10 mouse cellular contexts compared by ENCODE assay signal in the genomic region with DNA sequence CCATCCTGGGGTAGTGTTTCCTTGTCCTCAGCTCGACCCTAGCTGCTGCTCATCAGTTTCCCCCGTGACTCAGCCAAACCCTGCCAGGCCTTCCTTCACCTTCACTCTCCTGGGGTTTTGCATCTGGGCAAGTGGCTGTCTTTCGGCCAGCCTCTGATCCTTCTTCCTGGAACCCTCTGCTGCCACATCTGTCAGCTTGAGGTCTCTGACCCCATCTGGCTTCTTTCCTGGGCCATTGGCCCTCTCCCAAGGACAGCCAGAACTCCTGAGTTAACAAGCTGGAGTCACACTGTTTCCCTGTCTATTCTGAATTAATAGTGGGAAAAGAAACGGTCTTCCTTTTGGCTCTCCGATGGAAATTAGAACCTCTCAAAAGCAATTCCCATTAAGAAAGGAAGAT.
A peak's percentile ranks its signal among the peaks of the same experiment; 100 is the strongest.
DNase-seq lines count a peak whose midpoint lies in the region; ATAC-seq and TF ChIP-seq lines count a peak whose summit lies in the region.
"Had no signal": no experiment of that assay in that cellular context is flagged by ENCODE, and none has a peak within 500 bp of the region (broad histone marks: within the 10 kb centered on the region; RNA-seq: fewer than 3 reads in every experiment).

No protein-coding gene starts in this region.

- H3K9me3 ChIP-seq in heart, embryonic 11.5 days (replicated peaks; ENCODE audit: control insufficient read depth, low read length), result no peaks in the 10 kb centered on the region
- no peaks in the 10 kb centered on the region for H3K9me3 ChIP-seq in lung, embryonic 14.5 days (ENCODE audit: low read depth, low read length)
- H3K9me3 ChIP-seq: embryonic facial prominence, embryonic 15.5 days; heart, embryonic 15.5 days had no signal

- TF ChIP-seq CTCF in lung, embryonic 14.5 days (IDR thresholded peaks at IDR 0.05; ENCODE audit: low read depth), result no peak

- no peak for ATAC-seq in heart, embryonic 11.5 days (replicated peaks; ENCODE audit: insufficient number of reproducible peaks, low FRiP score, low TSS enrichment)
- peak; percentile 52; the same call in 1 of the 2 replicates for ATAC-seq in lung, embryonic 14.5 days (ENCODE audit: insufficient read depth)

- H3K36me3 ChIP-seq in heart, embryonic 11.5 days (ENCODE audit: control insufficient read depth, insufficient read depth, low read length), result no peaks in the 10 kb centered on the region
- H3K36me3 ChIP-seq in lung, embryonic 14.5 days (ENCODE audit: insufficient read depth), result no peaks in the 10 kb centered on the region
- H3K36me3 ChIP-seq: embryonic facial prominence, embryonic 15.5 days; heart, embryonic 15.5 days had no signal

- H3K4me2 ChIP-seq in heart, embryonic 11.5 days, result no peak overlapping the region
- no peak overlapping the region for H3K4me2 ChIP-seq in lung, embryonic 14.5 days
- H3K4me2 ChIP-seq: embryonic facial prominence, embryonic 15.5 days; heart, embryonic 15.5 days had no signal

- no peak overlapping the region for H3K9ac ChIP-seq in heart, embryonic 11.5 days (ENCODE audit: low read depth, low read length)
- H3K9ac ChIP-seq in lung, embryonic 14.5 days, result no peak overlapping the region
- H3K9ac ChIP-seq: embryonic facial prominence, embryonic 15.5 days; heart, embryonic 15.5 days had no signal

- 54% methylated on average over 5 of the region's 5 CpGs for WGBS in heart, embryonic 11.5 days (ENCODE audit: insufficient replicate concordance)
- WGBS in lung, embryonic 14.5 days, result 30% methylated on average over 5 of the region's 5 CpGs

- no peaks in the 10 kb centered on the region for H3K27me3 ChIP-seq in heart, embryonic 11.5 days (ENCODE audit: control insufficient read depth, insufficient read depth, low read length)
- no peaks in the 10 kb centered on the region for H3K27me3 ChIP-seq in lung, embryonic 14.5 days (ENCODE audit: insufficient read depth, low read length)
- H3K27me3 ChIP-seq: embryonic facial prominence, embryonic 15.5 days; heart, embryonic 15.5 days had no signal

- no peak overlapping the region for H3K27ac ChIP-seq in heart, embryonic 11.5 days (ENCODE audit: low read depth, low read length)
- no peak overlapping the region for H3K27ac ChIP-seq in lung, embryonic 14.5 days (ENCODE audit: low read depth)
- H3K27ac ChIP-seq: embryonic facial prominence, embryonic 15.5 days; heart, embryonic 15.5 days had no signal

- DNase-seq in heart, adult 11 months, result peak; percentile 98
- DNase-seq in adrenal gland, adult (ENCODE audit: inconsistent age in 2 of 2, low spot score in 1 of 2), result peak; percentile 83 to 91
- peak; percentile 87 for DNase-seq in gastrocnemius, postnatal 25 days
- DNase-seq in lung, embryonic 14.5 days, result peak; percentile 62
- no peak for DNase-seq in retina, embryonic 14.5 days (ENCODE audit: low spot score)
- DNase-seq in right cerebral cortex, postnatal 36 days (ENCODE audit: low spot score in 2 of 2), result no peak
- no peak for DNase-seq in spleen, postnatal 4 days (ENCODE audit: low spot score in 2 of 2)

- H3K4me1 ChIP-seq in heart, embryonic 11.5 days (ENCODE audit: control insufficient read depth, insufficient read depth, low read length), result no peaks in the 10 kb centered on the region
- H3K4me1 ChIP-seq in lung, embryonic 14.5 days (ENCODE audit: insufficient read depth), result no peaks in the 10 kb centered on the region
- H3K4me1 ChIP-seq: heart, embryonic 15.5 days had no signal

- no peak overlapping the region for H3K4me3 ChIP-seq in heart, embryonic 11.5 days (ENCODE audit: low read depth, low read length)
- no peak overlapping the region for H3K4me3 ChIP-seq in lung, embryonic 14.5 days (ENCODE audit: low read depth, low read length)
- H3K4me3 ChIP-seq: embryonic facial prominence, embryonic 15.5 days; heart, embryonic 15.5 days had no signal

Comparison
In these comparisons a context has a peak if more than half of its experiments do, and no peak if none do; other contexts are left out.
1. DNase-seq: peak in heart, adult 11 months (single experiment), adrenal gland, adult (2 of 2), gastrocnemius, postnatal 25 days (single experiment) and lung, embryonic 14.5 days (single experiment); none in retina, embryonic 14.5 days (single experiment), right cerebral cortex, postnatal 36 days (0 of 2) and spleen, postnatal 4 days (0 of 2).